Mouse (Mus musculus): Measurements from ENCODE around the gene Sla2.
"Not testable (repeated sequence)": the region's sequence is repeated elsewhere in the genome, so short reads cannot be mapped to it uniquely, and the experiment has no call there.

Gene Sla2

GRCm38 (mm10) chr2:156901883-156902282, 14.9 kb upstream of the Sla2 start:
- no peak for DNase-seq (ENCODE audit: low read depth, low spot score)

DNA sequence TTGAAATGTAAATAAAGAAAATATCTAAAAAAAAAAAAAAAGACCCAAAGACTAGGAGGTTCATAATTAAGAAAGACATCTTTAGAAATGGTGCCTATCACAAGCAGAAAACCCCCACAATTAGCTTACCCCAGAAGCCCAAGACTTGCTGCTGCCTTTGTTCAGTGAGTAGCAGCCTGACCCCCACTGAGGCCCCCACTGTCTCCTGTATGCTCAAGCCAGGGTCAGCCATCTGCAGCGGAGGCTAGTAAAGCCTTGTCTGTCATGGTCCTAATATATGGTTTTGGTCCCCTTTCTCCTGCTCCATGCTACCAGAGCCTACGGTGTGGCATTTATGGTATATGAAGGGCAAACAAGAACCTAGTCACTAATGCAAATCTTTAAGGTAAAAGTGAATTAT, 14.4 kb upstream of the Sla2 start:
- no peak for DNase-seq (ENCODE audit: low read depth, low spot score)

DNA sequence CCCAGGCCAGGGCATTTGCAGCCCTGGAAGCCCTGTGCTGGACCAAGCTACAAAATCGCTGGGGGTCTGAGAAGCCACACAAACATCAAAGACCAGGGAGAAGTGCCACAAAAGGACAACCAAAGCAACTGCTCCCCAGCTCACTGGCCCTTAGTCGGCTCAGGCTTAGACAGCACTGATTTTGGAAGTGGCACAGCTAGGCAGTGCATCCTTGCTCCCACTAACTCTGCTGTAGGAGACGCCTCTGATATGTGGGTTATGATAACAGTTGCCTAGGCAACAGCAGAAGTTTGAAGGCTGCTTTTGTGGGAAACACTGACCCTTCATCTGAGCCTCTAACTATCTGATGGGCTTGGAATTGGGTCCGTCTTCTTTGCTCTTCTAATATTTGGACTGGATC, 12.2 kb upstream of the Sla2 start:
- no peak for DNase-seq (ENCODE audit: low read depth, low spot score)

- no peak for DNase-seq (ENCODE audit: low read depth, low spot score)
Measured at GRCm38 (mm10) chr2:156898374-156898773, 11.4 kb upstream of the Sla2 start.

GRCm38 (mm10) chr2:156897034-156897433, 10.0 kb upstream of the Sla2 start:
- DNase-seq (ENCODE audit: low read depth, low spot score), result no peak

- no peak for DNase-seq (ENCODE audit: low read depth, low spot score)
Measured at GRCm38 (mm10) chr2:156896384-156896914, 9.5 kb upstream of the Sla2 start.

DNA sequence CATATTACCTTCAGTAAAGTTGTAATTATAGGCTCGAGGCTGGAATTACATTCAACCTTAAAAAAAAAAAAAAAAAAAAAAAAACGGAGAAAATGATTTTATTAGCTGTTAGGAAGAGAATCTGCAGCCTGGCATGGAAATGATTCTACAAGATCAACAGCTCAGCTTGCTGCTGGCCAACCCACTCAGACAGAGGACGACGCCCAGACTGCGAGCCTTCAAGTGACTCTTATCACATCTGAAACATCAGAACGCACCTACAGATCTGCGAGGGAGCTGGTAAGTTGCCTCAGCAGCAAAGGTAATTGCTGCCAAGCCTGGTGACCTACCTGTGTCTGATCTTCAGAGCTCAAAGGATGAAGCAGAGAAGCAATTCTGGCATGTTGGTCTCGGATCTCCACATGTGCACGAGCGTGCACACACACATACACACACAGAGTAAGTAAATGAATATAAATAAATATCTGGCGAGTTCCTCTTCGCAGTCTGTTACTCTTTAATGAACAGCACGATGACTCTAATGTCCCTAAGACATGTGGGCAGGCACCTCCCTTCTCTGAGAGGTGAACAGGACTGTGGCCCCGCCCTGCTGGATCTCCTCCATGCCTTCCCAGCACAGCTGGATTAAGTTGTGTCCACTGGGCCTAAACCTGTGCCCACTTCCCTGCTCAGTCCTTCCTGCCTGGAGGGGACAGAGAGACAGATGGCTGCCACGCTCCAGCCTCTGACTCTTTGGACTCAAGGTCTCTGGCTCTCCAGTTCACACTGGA, 7.7 kb upstream of the Sla2 start:
- DNase-seq (ENCODE audit: low read depth, low spot score), result no peak

GRCm38 (mm10) chr2:156892821-156893220, 5.8 kb upstream of the Sla2 start:
- DNase-seq (ENCODE audit: low read depth, low spot score), result no peak

DNA sequence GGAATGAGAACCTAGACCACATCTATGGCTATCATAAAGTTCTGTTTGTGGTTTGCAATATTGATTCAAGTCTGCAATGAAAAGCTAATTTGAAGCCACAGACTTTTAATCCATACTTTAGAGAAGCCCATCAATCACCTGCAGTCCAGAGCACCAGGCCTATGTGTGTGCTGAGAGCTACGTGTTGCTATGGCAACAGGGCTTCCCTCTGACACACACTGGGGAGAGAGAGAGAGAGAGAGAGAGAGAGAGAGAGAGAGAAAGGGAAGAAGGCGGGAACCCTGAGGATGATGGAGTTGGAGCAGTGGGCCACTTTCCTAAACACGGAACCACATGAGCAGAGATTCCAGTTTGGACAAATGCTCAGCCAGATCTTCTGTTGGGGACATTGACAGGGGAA, 5.2 kb upstream of the Sla2 start:
- no peak for DNase-seq (ENCODE audit: low read depth, low spot score)

- DNase-seq (ENCODE audit: low read depth, low spot score), result peak; percentile 51
Measured at GRCm38 (mm10) chr2:156888490-156888889, 1.5 kb upstream of the Sla2 start.

DNA sequence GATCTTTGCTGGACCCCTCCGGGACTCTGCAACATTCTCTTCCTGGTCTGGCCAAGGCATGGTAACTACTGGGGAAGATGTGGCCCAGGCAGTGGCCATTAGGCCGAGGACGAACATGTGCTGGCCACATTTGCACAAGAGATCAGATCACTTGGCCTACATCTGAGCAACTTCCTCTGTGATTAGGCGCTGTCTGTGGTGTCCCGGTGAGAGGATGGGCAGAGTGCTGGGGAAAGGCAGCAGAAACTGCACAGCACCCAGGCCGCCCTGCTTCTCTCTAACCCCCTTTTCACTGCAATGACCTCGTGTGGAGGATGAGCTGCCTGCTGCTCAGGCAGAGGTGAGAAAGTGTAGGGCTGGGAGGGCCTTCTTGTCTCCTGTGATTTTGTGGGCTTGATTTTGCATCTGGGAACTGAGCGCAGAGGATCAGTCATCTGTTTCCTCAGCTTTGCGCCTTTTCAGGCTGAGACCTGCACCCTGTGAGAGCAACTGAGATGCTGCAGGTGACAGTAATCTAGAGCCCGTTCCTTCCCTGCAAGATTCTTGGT, 834 bp downstream of the Sla2 start:
- DNase-seq (ENCODE audit: low read depth, low spot score), result no peak

DNA sequence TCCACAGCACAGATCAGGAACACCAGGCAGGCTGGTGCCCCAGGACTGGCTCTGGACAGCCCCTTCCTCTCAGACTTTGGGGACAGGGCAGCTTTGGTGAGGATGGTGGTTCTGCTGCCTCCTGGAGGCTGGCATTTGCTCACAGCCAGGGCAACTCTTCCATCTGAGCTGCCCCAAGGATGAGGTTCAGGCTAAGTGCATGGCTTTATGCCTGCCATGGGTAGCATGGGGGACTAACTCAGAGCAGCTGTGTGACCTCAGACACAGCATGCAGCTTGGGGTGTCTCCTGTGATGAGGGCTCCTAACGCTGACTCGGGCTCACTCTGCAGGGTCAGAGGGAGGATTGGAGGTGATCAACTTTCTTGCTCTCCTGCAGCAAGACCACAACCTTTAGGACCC, 1.3 kb downstream of the Sla2 start:
- DNase-seq (ENCODE audit: low read depth, low spot score), result not testable (repeated sequence)

DNA sequence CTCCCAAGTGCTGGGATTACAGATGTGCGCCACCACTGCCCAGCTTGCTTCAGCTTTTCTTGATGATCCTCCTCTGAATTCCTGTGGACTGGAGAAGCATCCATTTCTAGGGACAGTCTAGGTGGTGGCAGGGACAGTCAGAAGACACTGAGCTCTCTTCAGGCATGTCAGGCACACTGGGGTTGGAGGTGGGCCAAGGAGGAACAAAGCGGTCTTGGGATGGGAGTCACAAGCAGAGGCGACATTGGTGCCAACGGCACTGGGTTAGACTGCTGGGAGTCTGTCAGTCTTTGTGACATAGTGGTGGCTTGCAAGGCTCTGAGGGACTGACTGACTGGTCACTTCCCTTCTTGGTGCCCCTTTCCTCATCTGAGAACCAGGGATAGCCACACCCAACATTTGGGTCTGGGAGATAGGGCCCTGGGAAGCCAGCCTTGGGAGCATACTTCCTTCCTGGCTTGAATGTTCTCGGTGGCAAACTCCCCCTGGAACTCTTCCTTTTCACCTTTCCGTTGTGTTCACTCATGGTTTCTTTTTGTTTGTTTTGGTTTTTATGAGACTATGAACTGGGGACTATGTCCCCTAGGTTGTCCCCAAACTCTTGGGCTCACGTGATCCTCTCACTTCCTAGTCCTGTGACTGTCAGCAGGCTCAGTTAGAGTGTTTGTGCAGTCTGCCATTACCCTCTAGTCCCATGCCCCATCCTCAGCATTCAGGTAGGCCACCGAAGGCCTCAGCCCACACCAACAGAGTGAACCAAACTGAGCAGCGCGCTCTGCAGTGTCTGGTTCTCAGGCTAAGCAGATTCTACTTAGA, 2.4 kb downstream of the Sla2 start:
- DNase-seq (ENCODE audit: low read depth, low spot score), result no peak

- DNase-seq (ENCODE audit: low read depth, low spot score), result peak; percentile 82
Measured at GRCm38 (mm10) chr2:156882431-156883001, 4.5 kb downstream of the Sla2 start.

DNA sequence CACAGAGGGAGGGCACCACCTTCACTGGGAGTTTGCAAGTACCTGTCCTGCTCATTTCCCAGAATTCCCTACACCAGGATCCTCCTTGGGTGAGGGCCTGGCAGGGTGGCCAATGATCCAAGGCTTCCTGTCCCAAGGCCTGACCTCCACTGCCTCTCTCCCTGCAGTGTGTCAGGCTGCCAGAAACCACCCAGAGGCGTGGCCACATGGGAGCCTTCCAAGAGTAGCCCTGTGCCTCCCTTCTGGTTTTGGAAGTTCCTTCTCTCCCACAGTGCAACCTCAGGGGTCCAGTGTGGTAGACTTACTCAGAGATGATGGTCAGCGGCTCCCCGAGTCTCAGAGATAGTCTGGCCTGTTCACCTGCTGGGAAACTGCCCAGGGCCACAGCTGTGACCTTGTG, 7.5 kb downstream of the Sla2 start:
- peak; percentile 66 for DNase-seq (ENCODE audit: low read depth, low spot score)

- no peak for DNase-seq (ENCODE audit: low read depth, low spot score)
Measured at GRCm38 (mm10) chr2:156877726-156878125, 9.3 kb downstream of the Sla2 start.

DNA sequence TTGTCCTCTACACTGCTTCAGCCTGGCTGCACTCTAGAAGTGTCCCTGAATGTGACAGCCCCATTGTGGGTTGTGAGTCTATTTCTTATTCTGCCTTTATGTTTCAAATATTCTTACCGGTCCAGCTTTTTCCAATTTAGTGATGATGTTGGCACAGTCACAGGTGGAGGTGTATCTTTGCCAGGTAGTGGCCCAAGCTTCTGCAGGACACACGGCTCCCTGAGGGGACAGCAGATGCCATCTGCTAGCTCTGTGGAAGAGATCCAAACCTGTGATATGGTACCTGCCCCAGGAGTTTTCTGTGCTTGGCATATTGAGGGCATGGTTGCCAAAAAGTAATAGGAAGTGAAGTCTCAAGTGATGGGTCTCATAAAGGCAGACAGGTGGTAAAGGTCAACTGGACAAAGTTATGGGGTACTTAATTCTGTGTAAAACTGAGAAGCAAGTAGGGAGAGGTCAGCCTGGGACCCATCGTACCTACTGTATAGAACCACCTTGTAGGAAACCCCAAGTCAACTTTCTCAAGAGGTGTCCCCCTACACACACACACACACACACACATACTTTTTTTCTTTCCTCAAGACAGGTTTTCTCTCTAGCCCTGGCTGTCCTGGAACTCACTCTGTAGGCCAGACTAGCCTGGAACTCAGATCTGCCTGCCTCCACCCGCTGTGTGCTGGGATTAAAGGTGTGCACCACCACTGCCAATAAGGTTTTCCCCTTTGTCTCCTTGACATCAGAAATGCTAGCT, 12.1 kb downstream of the Sla2 start:
- DNase-seq (ENCODE audit: low read depth, low spot score), result no peak

DNA sequence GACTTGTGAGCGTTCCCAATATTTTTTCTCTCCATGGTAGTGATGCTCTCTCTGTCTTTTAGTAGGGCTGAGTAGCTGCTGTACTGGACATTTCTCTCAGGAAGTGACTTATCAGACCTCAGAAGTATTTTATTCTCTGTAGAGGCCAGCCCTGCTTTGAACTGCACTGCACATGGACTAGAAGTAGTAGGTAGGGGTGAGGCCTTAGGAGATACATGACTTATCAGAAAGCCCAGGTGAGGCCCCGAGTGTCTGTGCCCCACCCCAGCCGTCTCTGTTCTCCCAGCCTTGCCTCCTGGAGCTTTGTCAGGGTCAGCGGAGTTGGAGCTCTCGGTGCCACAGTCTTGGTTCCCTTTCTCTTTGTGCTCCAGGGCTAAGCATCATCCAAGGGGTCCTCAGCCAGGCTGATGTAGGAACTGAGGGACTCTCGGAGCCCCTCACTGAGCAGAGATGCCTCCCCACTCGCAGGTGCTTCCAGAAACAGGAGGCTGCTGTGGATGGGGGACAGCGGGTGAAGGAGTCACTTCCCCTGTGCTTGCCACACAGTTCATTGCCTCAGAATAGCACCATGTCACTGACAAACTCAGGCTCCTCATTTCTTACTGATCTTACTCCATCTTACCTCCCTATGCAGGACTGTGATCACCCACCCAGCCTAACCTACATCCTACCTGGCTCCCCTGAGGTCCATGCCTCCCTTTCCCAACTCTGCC, 12.8 kb downstream of the Sla2 start:
- no peak for DNase-seq (ENCODE audit: low read depth, low spot score)

- peak; percentile 89 for DNase-seq (ENCODE audit: low read depth, low spot score)
Measured at GRCm38 (mm10) chr2:156873629-156874028, 13.4 kb downstream of the Sla2 start.

- DNase-seq (ENCODE audit: low read depth, low spot score), result no peak
Measured at GRCm38 (mm10) chr2:156870519-156870918, 16.5 kb downstream of the Sla2 start.

GRCm38 (mm10) chr2:156869554-156869953, 17.4 kb downstream of the Sla2 start:
- DNase-seq (ENCODE audit: low read depth, low spot score), result no peak

All from 3T3-L1 (cell line).